Mouse (Mus musculus): ENCODE measurements around the gene Eif4enif1. TPM values are rescaled to one million over a fixed set of nuclear protein-coding genes. Genes with fewer than 3 reads are reported as not detected.
"Not testable (repeated sequence)": the region's sequence is repeated elsewhere in the genome, so short reads cannot be mapped to it uniquely, and the experiment has no call there.

Eif4enif1 gene
- polyA plus RNA-seq (2014; fragmentation: Nextera tagmentation; extraction: Ambion mirVana), result 75.0 and 76.2 TPM in 2 replicates

- Histone ChIP-seq H3K36me3 (ENCODE audit: control insufficient read depth, insufficient read depth, low read length) (peaks cover 4% of the 10 kb centered on the region), H3K4me1 (replicated peaks; ENCODE audit: control insufficient read depth, insufficient read depth, low read length) (no peaks in the 10 kb centered on the region), H3K4me2 (ENCODE audit: low read depth, low read length, severe bottlenecking) (peak within 1 kb of the TSS; percentile 30), H3K4me3 (ENCODE audit: low read depth, low read length) (peak within 1 kb of the TSS; percentile 36), H3K27me3 (ENCODE audit: control insufficient read depth, insufficient read depth, low read length) (no peaks in the 10 kb centered on the region), H3K9me3 (ENCODE audit: control insufficient read depth, low read length) (no peaks in the 10 kb centered on the region), H3K9ac (ENCODE audit: low read length) (peak within 1 kb of the TSS; percentile 43), H3K27ac (ENCODE audit: low read depth, low read length) (no peak within 1 kb of the TSS; the same call in 1 of the 2 replicates)
- ATAC-seq (replicated peaks; ENCODE audit: low FRiP score), result peak; percentile 76
- peak; percentile 95 for DNase-seq (ENCODE audit: low spot score)
- WGBS, result under 1% methylated on average over 37 of the region's 57 CpGs
Observed at GRCm38 (mm10) chr11:3202231-3202701, at the start of gene Eif4enif1. Gene Eif4enif1, plus strand, starts transcription at chr11:3202392.

GRCm38 (mm10) chr11:3153666-3154397 is 48.4 kb upstream of the Eif4enif1 start:
- DNase-seq (ENCODE audit: low spot score) (peak; percentile 68), ATAC-seq (replicated peaks; ENCODE audit: low FRiP score) (peak; percentile 51)
- H3K9me3 ChIP-seq (ENCODE audit: control insufficient read depth, low read length); H3K36me3 ChIP-seq (ENCODE audit: control insufficient read depth, insufficient read depth, low read length); H3K4me3 ChIP-seq (ENCODE audit: low read depth, low read length); H3K9ac ChIP-seq (ENCODE audit: low read length); H3K4me1 ChIP-seq (replicated peaks; ENCODE audit: control insufficient read depth, insufficient read depth, low read length); H3K4me2 ChIP-seq (ENCODE audit: low read depth, low read length, severe bottlenecking); H3K27ac ChIP-seq (ENCODE audit: low read depth, low read length); H3K27me3 ChIP-seq (ENCODE audit: control insufficient read depth, insufficient read depth, low read length): not testable (repeated sequence)
- WGBS, result 79% methylated on average over 1 of the region's 1 CpGs

GRCm38 (mm10) chr11:3156991-3157390 is 45.2 kb upstream of the Eif4enif1 start:
- H3K9ac ChIP-seq (ENCODE audit: low read length); H3K36me3 ChIP-seq (ENCODE audit: control insufficient read depth, insufficient read depth, low read length); ATAC-seq (replicated peaks; ENCODE audit: low FRiP score); H3K4me1 ChIP-seq (replicated peaks; ENCODE audit: control insufficient read depth, insufficient read depth, low read length); H3K9me3 ChIP-seq (ENCODE audit: control insufficient read depth, low read length); DNase-seq (ENCODE audit: low spot score); H3K27ac ChIP-seq (ENCODE audit: low read depth, low read length); H3K4me3 ChIP-seq (ENCODE audit: low read depth, low read length); H3K4me2 ChIP-seq (ENCODE audit: low read depth, low read length, severe bottlenecking); H3K27me3 ChIP-seq (ENCODE audit: control insufficient read depth, insufficient read depth, low read length): not testable (repeated sequence)
- WGBS, result 95% methylated on average over 2 of the region's 3 CpGs

- not testable (repeated sequence) for H3K27ac ChIP-seq (ENCODE audit: low read depth, low read length); H3K9ac ChIP-seq (ENCODE audit: low read length); ATAC-seq (replicated peaks; ENCODE audit: low FRiP score); H3K4me2 ChIP-seq (ENCODE audit: low read depth, low read length, severe bottlenecking); H3K4me3 ChIP-seq (ENCODE audit: low read depth, low read length); H3K9me3 ChIP-seq (ENCODE audit: control insufficient read depth, low read length); H3K27me3 ChIP-seq (ENCODE audit: control insufficient read depth, insufficient read depth, low read length); H3K36me3 ChIP-seq (ENCODE audit: control insufficient read depth, insufficient read depth, low read length); H3K4me1 ChIP-seq (replicated peaks; ENCODE audit: control insufficient read depth, insufficient read depth, low read length)
- 95% methylated on average over 6 of the region's 6 CpGs for WGBS
- DNase-seq (ENCODE audit: low spot score), result peak; percentile 43
Observed at GRCm38 (mm10) chr11:3157996-3158395, 44.2 kb upstream of the Eif4enif1 start.

GRCm38 (mm10) chr11:3158800-3159199 is 43.4 kb upstream of the Eif4enif1 start:
- H3K9ac ChIP-seq (ENCODE audit: low read length); H3K4me1 ChIP-seq (replicated peaks; ENCODE audit: control insufficient read depth, insufficient read depth, low read length); H3K4me3 ChIP-seq (ENCODE audit: low read depth, low read length); H3K9me3 ChIP-seq (ENCODE audit: control insufficient read depth, low read length); DNase-seq (ENCODE audit: low spot score); H3K27me3 ChIP-seq (ENCODE audit: control insufficient read depth, insufficient read depth, low read length); ATAC-seq (replicated peaks; ENCODE audit: low FRiP score); H3K36me3 ChIP-seq (ENCODE audit: control insufficient read depth, insufficient read depth, low read length); H3K27ac ChIP-seq (ENCODE audit: low read depth, low read length); H3K4me2 ChIP-seq (ENCODE audit: low read depth, low read length, severe bottlenecking): not testable (repeated sequence)
- 94% methylated on average over 4 of the region's 4 CpGs for WGBS

- not testable (repeated sequence) for H3K4me3 ChIP-seq (ENCODE audit: low read depth, low read length); H3K9ac ChIP-seq (ENCODE audit: low read length); H3K9me3 ChIP-seq (ENCODE audit: control insufficient read depth, low read length); DNase-seq (ENCODE audit: low spot score); H3K27me3 ChIP-seq (ENCODE audit: control insufficient read depth, insufficient read depth, low read length); ATAC-seq (replicated peaks; ENCODE audit: low FRiP score); H3K27ac ChIP-seq (ENCODE audit: low read depth, low read length); H3K4me1 ChIP-seq (replicated peaks; ENCODE audit: control insufficient read depth, insufficient read depth, low read length); H3K36me3 ChIP-seq (ENCODE audit: control insufficient read depth, insufficient read depth, low read length); H3K4me2 ChIP-seq (ENCODE audit: low read depth, low read length, severe bottlenecking)
- 62% methylated on average over 1 of the region's 2 CpGs for WGBS
Observed at GRCm38 (mm10) chr11:3161370-3161769, 40.8 kb upstream of the Eif4enif1 start.

GRCm38 (mm10) chr11:3162236-3162897 is 39.8 kb upstream of the Eif4enif1 start:
- not testable (repeated sequence) for H3K27ac ChIP-seq (ENCODE audit: low read depth, low read length); H3K9ac ChIP-seq (ENCODE audit: low read length); H3K36me3 ChIP-seq (ENCODE audit: control insufficient read depth, insufficient read depth, low read length); H3K4me3 ChIP-seq (ENCODE audit: low read depth, low read length); H3K4me1 ChIP-seq (replicated peaks; ENCODE audit: control insufficient read depth, insufficient read depth, low read length); DNase-seq (ENCODE audit: low spot score); H3K27me3 ChIP-seq (ENCODE audit: control insufficient read depth, insufficient read depth, low read length); H3K9me3 ChIP-seq (ENCODE audit: control insufficient read depth, low read length); H3K4me2 ChIP-seq (ENCODE audit: low read depth, low read length, severe bottlenecking)
- WGBS, result 67% methylated on average over 5 of the region's 5 CpGs
- peak; percentile 22 for ATAC-seq (replicated peaks; ENCODE audit: low FRiP score)

GRCm38 (mm10) chr11:3163122-3163521 is 39.1 kb upstream of the Eif4enif1 start:
- not testable (repeated sequence) for H3K27ac ChIP-seq (ENCODE audit: low read depth, low read length); DNase-seq (ENCODE audit: low spot score); H3K4me1 ChIP-seq (replicated peaks; ENCODE audit: control insufficient read depth, insufficient read depth, low read length); H3K9me3 ChIP-seq (ENCODE audit: control insufficient read depth, low read length); H3K36me3 ChIP-seq (ENCODE audit: control insufficient read depth, insufficient read depth, low read length); H3K4me2 ChIP-seq (ENCODE audit: low read depth, low read length, severe bottlenecking); H3K9ac ChIP-seq (ENCODE audit: low read length); H3K27me3 ChIP-seq (ENCODE audit: control insufficient read depth, insufficient read depth, low read length); H3K4me3 ChIP-seq (ENCODE audit: low read depth, low read length); ATAC-seq (replicated peaks; ENCODE audit: low FRiP score)
- WGBS, result 93% methylated on average over 2 of the region's 2 CpGs
